Mouse (Mus musculus) midbrain, embryonic 14.5 days (tissue): ENCODE measurements around the gene Map2k1. TPM values are rescaled to one million over a fixed set of nuclear protein-coding genes. Genes with fewer than 3 reads are reported as not detected.
A peak's percentile ranks its signal among the peaks of the same experiment; 100 is the strongest.

Experiments
- ATAC-seq: fragments of 200-750 bp; cut with Nextera tagmentation; 2 replicates; pipeline ENCODE4 v1.8.0; 2017; ENCODE audit warnings: moderate number of reproducible peaks, moderate library complexity; ENCODE audit not compliant: low FRiP score, low TSS enrichment
- DNase-seq: peaks from one replicate; pipeline ENCODE4 v3.0.0-alpha.2; 2015
- H3K27ac ChIP-seq: fragments of 300-500 bp; sonication (generic); replicated peaks from 2 replicates; pipeline ENCODE4 v1.5.1; 2014; ENCODE audit warnings: mild to moderate bottlenecking, low read depth, low read length, moderate library complexity
- H3K27me3 ChIP-seq: fragments of 300-500 bp; sonication (generic); 2 replicates; pipeline ENCODE4 v1.6.1; 2014; ENCODE audit warnings: low read length, control low read depth, mixed read lengths; ENCODE audit not compliant: control insufficient read depth, insufficient read depth
- H3K36me3 ChIP-seq: fragments of 300-500 bp; sonication (generic); 2 replicates; pipeline ENCODE4 v1.6.1; 2014; ENCODE audit warnings: low read length, control low read depth; ENCODE audit not compliant: control insufficient read depth, insufficient read depth
- H3K4me1 ChIP-seq: fragments of 300-500 bp; sonication (generic); 2 replicates; pipeline ENCODE4 v1.6.1; 2014; ENCODE audit warnings: mild to moderate bottlenecking, antibody characterized with exemption, low read length, control low read depth; ENCODE audit not compliant: control insufficient read depth, insufficient read depth
- H3K4me2 ChIP-seq: fragments of 300-500 bp; sonication (generic); 2 replicates; pipeline ENCODE4 v1.6.1; 2014; ENCODE audit warnings: mild to moderate bottlenecking, low read length, moderate library complexity
- H3K4me3 ChIP-seq: fragments of 300-500 bp; sonication (generic); replicated peaks from 2 replicates; pipeline ENCODE4 v1.5.1; 2014; ENCODE audit warnings: low read depth, low read length
- H3K9ac ChIP-seq: fragments of 300-500 bp; sonication (generic); replicated peaks from 2 replicates; pipeline ENCODE4 v1.6.1; 2014; ENCODE audit warnings: mild to moderate bottlenecking, low read length, moderate library complexity
- H3K9me3 ChIP-seq: fragments of 300-500 bp; sonication (generic); 2 replicates; pipeline ENCODE4 v1.6.1; 2016; ENCODE audit warnings: low read length, control low read depth, mixed read lengths; ENCODE audit not compliant: control insufficient read depth
- WGBS: fragments of 180-500 bp; shearing (Covaris S2); extraction: QIAGEN DNeasy Blood & Tissue Kit; methylation state at CpG from one replicate; pipeline ENCODE4 v1.1.7; 2014; 5-methylcytosine and 5-hydroxymethylcytosine counted together
- polyA plus RNA-seq: library from polyadenylated mRNA; unstranded; fragments of >200 nt; fragmentation: Nextera tagmentation; extraction: Ambion mirVana; gene quantifications from 2 replicates; pipeline ENCODE4 v1.2.1, GENCODE M21; 2014

Map2k1 gene
- polyA plus RNA-seq, 1 experiment from 2014 or later = 50.7 TPM

DNA sequence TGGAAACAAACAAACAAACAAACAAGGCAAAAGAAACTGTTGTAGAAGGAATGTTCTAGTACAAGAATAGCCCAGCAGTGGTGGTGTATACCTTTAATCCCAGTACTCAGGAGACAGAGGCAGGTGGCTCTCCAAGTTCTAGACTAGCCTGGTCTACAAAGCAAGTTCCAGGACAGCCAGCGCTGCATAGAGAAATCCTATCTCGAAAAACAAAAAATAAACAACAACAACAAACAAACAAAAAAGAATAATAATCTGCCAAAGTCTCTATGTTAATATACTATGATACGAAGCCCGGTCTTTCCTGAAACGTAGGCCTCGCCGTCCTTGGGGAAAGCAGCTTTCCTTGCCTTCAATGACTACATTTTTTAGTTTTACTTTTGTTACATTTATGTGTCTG is 17.4 kb downstream of the Map2k1 start:
- WGBS = 96% methylated on average over 7 of the region's 7 CpGs
- ATAC-seq (no peak), DNase-seq (no peak)
- Histone ChIP-seq H3K4me3 (no peak overlapping the region), H3K27me3 (no peaks in the 10 kb centered on the region), H3K4me2 (no peak overlapping the region), H3K27ac (no peak overlapping the region), H3K9me3 (no peaks in the 10 kb centered on the region), H3K9ac (no peak overlapping the region), H3K36me3 (no peaks in the 10 kb centered on the region), H3K4me1 (0 out of 2 replicates have a peak, but pooled peaks cover 5% of the 10 kb centered on the region)

DNA sequence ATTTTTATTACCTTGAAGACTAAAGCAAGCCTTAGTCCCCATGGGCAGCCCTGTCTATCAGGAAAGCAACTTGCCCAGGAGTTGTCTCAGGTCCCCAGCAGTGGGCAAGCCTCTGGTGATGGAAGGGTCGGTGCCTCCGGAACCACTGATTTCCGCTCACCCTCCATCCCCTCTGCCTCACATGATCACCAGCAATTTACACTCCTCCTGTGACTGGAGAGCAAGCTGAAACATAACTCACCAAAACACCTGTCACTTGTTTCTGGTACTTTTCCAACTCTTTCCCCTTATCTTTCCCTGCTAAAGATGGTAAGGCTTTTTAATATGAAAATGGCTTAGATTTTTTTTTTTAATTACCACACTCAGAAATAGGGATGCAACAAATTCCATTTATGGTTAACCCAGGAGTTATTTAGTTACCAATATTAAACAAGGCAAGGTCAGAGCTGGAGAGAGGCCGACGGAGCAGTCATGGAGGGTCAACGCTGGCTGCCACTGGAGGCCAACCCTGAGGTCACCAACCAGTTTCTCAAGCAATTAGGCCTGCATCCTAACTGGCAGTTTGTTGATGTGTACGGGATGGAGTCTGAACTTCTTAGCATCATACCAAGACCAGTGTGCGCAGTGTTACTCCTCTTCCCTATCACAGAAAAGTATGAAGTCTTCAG is 18.5 kb downstream of the Map2k1 start, which contains the start of gene Uchl4:
Uchl4 (plus strand) TSS at position 434 of the 668 bp plus-strand sequence.
- H3K9me3 ChIP-seq = no peaks in the 10 kb centered on the region
- no peak within 1 kb of the TSS for H3K4me2 ChIP-seq
- H3K36me3 ChIP-seq = no peaks in the 10 kb centered on the region
- H3K9ac ChIP-seq = no peak within 1 kb of the TSS
- ATAC-seq (no peak), DNase-seq (no peak)
- no peaks in the 10 kb centered on the region for H3K27me3 ChIP-seq
- no peaks in the 10 kb centered on the region for H3K4me1 ChIP-seq
- no peak within 1 kb of the TSS for H3K4me3 ChIP-seq
- H3K27ac ChIP-seq = no peak within 1 kb of the TSS
- 95% methylated on average over 8 of the region's 8 CpGs for whole genome bisulfite sequencing

DNA sequence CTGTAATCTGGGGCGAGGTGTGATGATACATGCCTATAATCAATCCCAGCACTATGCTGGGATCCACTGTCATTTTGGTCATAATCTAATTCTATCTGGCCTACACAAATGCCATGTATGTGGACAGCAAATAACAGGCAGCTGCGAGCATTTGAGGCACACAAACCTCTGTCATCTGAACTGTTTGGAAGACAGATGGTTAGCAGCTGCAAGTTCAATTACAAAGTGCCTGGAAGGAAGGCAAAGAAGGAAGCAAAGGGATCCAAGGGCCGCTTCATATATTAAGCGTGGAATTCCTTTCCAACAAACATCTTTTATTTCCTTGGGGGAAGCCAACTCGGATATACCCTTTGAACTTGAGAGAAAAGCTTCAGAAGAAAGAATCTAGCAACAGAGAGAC is 19.8 kb downstream of the Map2k1 start:
- no peaks in the 10 kb centered on the region for H3K9me3 ChIP-seq
- H3K9ac ChIP-seq = no peak overlapping the region
- H3K4me3 ChIP-seq = no peak overlapping the region
- ATAC-seq (no peak), DNase-seq (no peak)
- no peak overlapping the region for H3K4me2 ChIP-seq
- no peak overlapping the region for H3K27ac ChIP-seq
- no peaks in the 10 kb centered on the region for H3K27me3 ChIP-seq
- 64% methylated on average over 5 of the region's 5 CpGs for WGBS
- H3K4me1 ChIP-seq = no peaks in the 10 kb centered on the region
- no peaks in the 10 kb centered on the region for H3K36me3 ChIP-seq

DNA sequence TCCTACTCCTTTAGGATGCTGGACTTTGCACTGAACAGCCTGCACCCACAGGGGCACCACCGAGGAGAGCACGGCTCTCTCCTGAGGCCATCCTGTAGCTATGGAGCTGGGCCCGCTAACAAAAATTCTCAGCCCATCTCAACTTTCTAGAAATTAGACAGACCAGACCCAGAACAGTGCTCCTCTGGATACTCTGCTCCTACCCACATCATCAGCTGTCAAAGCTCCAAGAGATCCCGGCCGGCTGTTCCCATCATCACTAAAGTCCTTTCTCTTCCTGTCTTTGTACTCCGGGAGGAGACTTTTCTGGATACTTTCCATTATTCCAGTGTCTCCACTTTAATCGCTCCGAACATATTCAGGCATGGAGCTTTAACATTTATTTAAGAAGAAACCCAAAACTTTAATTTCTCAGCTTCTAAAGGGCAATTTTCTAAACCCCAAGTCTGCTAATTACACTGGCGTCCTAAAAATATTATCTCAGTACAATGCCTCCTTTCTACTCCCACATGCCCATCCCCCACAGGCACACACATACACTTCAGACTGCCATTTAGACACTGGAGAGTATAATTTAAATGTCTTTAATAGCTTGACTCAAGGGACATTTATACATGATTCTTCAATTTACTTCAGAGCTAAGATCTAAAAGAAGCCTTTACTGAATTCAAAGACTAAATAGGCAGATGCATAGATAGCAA is 21.0 kb downstream of the Map2k1 start:
- no peak overlapping the region for H3K4me3 ChIP-seq
- no peaks in the 10 kb centered on the region for H3K4me1 ChIP-seq
- H3K9me3 ChIP-seq = no peaks in the 10 kb centered on the region
- no peaks in the 10 kb centered on the region for H3K27me3 ChIP-seq
- no peak overlapping the region for H3K4me2 ChIP-seq
- DNase-seq (no peak), ATAC-seq (no peak)
- H3K9ac ChIP-seq = no peak overlapping the region
- no peaks in the 10 kb centered on the region for H3K36me3 ChIP-seq
- no peak overlapping the region for H3K27ac ChIP-seq
- WGBS = 77% methylated on average over 9 of the region's 9 CpGs

DNA sequence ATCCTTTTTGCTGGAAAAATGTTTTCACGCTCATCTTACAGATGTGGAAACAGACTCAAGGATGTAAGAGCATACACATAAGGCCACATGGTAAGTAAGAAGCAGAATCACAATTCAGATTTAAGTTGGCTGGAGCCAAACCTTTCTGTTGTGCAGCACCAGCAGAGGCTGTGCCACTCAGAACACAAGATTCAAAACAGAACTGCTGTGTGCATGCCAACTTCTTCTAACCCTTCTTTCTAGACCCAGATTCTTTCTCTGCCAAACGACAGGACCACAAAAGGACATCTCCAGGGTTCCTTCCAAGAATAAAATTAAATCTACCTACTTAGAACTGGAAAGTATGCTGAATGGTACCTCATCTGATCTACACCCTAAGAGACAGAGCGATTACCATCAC is 21.8 kb downstream of the Map2k1 start:
- H3K27me3 ChIP-seq = no peaks in the 10 kb centered on the region
- no peak overlapping the region for H3K4me2 ChIP-seq
- no peak overlapping the region for H3K27ac ChIP-seq
- H3K4me1 ChIP-seq = no peaks in the 10 kb centered on the region
- no peaks in the 10 kb centered on the region for H3K36me3 ChIP-seq
- WGBS = 84% methylated on average over 3 of the region's 3 CpGs
- no peaks in the 10 kb centered on the region for H3K9me3 ChIP-seq
- ATAC-seq (no peak), DNase-seq (no peak)
- H3K9ac ChIP-seq = 0 out of 2 replicates have a peak overlapping the region, but pooled peaks have one; percentile 6
- no peak overlapping the region for H3K4me3 ChIP-seq

DNA sequence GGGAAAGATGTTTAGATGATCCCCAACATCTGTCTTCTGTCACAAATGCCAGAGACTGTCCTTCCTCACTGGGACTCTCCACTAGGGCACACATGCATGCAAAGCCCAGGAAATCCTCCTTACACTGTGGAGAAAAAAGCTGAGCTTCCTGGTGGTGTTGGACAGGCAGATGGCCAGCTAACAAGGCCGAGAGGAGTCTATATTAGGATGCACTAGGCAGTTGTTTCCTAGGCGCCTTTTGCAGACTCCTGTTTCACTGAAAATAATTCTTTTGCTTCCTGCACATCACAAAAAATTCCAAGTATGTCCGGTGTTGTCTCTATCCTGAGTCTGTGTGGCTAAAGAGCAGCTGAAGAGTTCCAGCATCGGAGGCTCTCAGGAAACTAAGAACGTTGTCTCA is 22.3 kb downstream of the Map2k1 start:
- H3K4me1 ChIP-seq = no peaks in the 10 kb centered on the region
- no peak for ATAC-seq
- 0 out of 2 replicates have a peak overlapping the region, but pooled peaks have one; percentile 5 for H3K27ac ChIP-seq
- H3K4me3 ChIP-seq = no peak overlapping the region
- no peaks in the 10 kb centered on the region for H3K9me3 ChIP-seq
- no peak overlapping the region for H3K4me2 ChIP-seq
- no peaks in the 10 kb centered on the region for H3K36me3 ChIP-seq
- no peak for DNase-seq
- WGBS = 85% methylated on average over 5 of the region's 5 CpGs
- H3K27me3 ChIP-seq = no peaks in the 10 kb centered on the region
- 0 out of 2 replicates have a peak overlapping the region, but pooled peaks have one; percentile 6 for H3K9ac ChIP-seq

DNA sequence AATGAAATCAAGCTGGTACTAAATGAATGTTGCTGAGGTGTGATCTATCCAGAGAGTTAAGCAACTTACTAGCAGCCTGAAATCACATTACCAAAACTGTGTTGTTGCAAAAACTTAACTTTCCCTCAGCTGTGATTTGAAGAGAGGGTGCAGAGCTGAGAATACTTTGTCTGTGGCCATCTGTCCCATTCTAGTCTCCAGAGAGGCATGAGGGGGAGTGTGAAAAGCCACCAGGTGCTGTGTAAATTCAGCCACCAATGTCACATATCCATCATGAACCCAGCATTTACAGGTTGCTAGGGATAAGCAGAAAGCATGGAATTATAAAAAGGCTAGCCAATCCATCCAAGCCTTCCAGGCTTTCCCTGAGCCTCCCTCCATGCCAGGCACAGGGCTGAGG is 24.5 kb downstream of the Map2k1 start:
- Histone ChIP-seq H3K9ac (no peak overlapping the region), H3K9me3 (no peaks in the 10 kb centered on the region), H3K4me1 (no peaks in the 10 kb centered on the region), H3K4me2 (no peak overlapping the region), H3K27ac (no peak overlapping the region), H3K36me3 (no peaks in the 10 kb centered on the region), H3K4me3 (no peak overlapping the region), H3K27me3 (no peaks in the 10 kb centered on the region)
- DNase-seq (no peak), ATAC-seq (no peak)

DNA sequence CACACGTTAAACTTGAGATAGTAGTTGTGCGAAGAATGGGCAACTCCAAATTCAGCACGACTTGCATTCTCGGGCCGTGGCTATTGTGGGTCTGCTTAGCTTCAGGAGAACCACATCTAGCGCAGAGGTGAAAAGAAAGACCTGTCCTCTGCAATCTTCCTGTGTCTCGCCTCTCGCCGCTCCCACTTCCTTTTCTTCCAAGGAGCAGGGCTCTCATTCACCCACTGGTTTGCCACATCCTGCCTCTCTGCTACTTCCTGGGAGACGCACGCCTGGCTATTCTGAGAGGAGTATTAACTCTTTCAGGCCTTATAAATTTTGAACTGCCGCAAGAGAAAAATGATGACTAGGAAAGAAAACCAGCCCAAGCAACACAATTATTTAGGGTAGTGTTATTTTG is 25.7 kb downstream of the Map2k1 start:
- DNase-seq (no peak), ATAC-seq (no peak)
- no peaks in the 10 kb centered on the region for H3K36me3 ChIP-seq
- H3K4me1 ChIP-seq = no peaks in the 10 kb centered on the region
- H3K9me3 ChIP-seq = no peaks in the 10 kb centered on the region
- no peak overlapping the region for H3K4me3 ChIP-seq
- no peaks in the 10 kb centered on the region for H3K27me3 ChIP-seq
- H3K27ac ChIP-seq = no peak overlapping the region
- no peak overlapping the region for H3K4me2 ChIP-seq
- no peak overlapping the region for H3K9ac ChIP-seq
- WGBS = 90% methylated on average over 12 of the region's 12 CpGs

DNA sequence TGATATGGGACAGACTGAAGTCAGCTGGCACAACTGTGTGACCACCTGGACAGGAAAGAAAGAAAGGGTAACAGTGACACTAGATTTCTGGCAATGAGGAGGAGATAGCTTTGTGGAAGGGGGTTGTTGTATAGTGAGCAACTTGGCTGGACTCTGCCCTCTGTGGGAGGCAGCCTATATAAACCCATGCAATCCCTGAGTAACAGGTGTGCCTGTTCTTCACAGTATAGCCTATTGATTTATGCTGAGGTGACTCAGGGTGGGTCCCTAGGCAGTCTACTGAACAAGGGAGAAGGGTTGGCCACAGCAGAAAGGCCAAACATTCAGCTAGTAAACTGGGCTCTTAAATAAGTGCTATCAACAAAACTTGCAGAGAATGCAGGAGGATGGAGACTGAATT is 27.6 kb downstream of the Map2k1 start:
- Histone ChIP-seq H3K9ac (no peak overlapping the region), H3K27me3 (no peaks in the 10 kb centered on the region), H3K27ac (no peak overlapping the region), H3K4me2 (no peak overlapping the region), H3K4me3 (no peak overlapping the region), H3K4me1 (no peaks in the 10 kb centered on the region), H3K36me3 (no peaks in the 10 kb centered on the region), H3K9me3 (no peaks in the 10 kb centered on the region)
- no peak for ATAC-seq
- no peak for DNase-seq
